Mouse (Mus musculus): ENCODE results near the gene Plekhg2. TPM values are rescaled to one million over a fixed set of nuclear protein-coding genes. Genes with fewer than 3 reads are reported as not detected.

The Plekhg2 gene
- polyA plus RNA-seq, 1 experiment, result 6.3 TPM

DNA sequence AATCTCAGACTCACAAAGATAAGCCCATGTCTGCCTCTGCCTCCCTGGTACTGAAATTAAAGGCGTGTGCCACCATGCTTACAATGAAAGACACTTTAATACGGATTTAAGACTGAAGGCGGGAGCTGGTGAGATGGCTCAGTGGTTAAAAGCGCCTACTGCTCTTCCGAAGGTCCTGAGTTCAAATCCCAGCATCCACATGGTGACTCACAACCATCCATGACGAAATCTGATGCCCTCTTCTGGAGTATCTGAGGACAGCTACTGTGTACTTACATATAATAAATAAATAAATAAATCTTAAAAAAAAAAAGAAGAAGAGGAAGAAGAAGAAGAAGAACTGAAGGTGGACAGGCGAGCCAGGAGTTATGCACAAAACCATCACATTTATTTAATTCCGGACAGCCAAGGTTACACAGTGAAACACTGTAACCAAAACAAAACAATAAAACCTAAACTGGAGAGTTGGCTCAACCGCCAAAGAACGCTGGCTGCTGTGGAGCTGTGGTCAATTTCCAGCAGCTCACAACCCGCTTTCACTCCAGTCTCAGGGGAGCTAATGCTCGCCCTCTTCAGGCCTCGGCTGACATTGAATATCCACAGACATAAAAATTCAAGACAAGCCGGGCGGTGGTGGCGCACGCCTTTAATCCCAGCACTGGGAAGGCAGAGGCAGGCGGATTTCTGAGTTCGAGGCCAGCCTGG, 33.0 kb downstream of the Plekhg2 start:
- peak in 1 of 2 experiments; percentile 48 for DNase-seq (ENCODE audit: extremely low spot score in 1 of 2, low spot score in 1 of 2)

DNA sequence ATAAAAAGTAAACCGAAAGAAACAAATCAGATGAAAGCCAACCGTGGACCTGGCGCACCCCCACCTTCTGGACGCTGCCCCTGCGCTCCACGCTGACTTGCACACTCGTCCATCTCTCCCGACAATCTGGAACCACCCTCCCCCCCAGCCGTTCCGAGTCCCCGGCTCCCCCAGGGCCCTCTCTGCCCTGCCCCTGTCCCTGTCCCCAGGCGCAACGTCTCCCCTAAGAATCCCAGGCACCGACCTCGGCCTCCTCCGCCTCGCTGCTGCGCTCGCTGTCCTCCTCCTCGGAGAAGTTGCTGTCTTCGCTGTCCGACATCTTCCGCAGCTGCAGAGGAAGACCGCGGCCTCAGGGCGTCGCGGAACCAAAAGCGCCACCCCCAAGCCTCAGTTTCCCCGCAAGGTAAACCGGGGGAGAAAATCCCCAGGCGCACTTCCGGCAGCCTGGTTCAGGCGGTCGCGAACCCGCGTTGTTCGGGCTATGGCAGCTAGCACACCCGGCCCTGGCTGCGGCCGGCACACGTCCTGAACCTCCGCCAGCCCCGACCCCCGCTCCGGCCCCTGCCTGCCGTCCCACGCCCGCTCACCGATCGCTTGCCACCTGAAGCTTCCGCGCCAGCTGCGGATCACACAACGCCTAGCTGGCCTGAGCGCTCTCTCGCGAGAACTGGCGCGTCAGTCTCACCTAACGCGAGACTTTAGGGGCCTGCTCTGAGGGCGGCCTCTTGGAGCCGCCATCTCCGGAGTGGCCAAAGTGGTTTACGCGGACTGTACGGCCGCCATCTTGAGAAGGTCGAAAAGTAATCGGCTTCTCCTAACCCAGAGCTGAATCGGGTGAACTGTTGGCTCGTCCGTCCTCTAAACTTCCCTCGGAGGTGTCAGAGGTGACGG, 34.0 kb downstream of the Plekhg2 start, which contains the start of gene Supt5:
Gene Supt5 (minus strand): TSS at position 639 of the 891 bp plus-strand sequence.
- peak; percentile 96 to 98 for DNase-seq (ENCODE audit: extremely low spot score in 1 of 2, low spot score in 1 of 2)

DNA sequence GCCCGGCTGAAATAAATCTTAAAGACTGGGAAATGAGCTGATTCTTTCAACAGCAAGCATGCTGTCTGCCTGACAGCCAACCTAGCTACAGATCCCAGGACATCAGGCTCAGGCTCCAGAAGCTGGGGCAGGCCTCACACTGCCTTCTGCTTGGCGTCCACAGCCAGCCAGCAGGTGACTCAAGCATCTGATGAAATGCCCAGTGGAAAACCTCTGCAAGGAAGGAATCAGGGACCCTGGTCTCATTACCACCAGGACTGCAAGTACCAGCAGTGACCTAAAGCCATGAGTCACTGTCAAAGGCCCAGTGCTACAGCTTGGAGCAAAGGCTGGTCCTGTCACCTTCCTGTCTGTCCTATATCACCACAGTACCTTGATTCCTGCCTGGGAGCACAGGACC, 36.9 kb downstream of the Plekhg2 start:
- DNase-seq (ENCODE audit: extremely low spot score in 1 of 2, low spot score in 1 of 2), result no peak

DNA sequence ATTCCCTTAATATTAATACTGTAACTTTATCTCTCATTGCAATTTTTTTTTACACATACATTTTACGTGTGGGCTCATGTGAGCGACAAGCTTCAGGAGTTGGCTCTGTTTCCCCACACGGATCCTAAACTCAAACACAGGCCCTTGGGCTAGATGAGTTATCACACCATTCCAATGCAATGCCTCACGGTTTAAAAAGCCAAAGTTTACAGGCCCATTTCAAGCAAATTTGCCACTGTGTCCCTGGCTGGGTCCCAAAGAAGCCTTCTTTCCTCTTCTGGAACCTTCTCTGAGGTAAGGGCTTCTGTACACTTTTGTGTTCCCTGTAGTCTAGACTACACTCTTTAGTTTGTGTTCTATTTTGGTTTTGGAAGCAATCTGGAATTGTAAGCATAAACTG, 37.9 kb downstream of the Plekhg2 start:
- no peak for DNase-seq (ENCODE audit: extremely low spot score in 1 of 2, low spot score in 1 of 2)

DNA sequence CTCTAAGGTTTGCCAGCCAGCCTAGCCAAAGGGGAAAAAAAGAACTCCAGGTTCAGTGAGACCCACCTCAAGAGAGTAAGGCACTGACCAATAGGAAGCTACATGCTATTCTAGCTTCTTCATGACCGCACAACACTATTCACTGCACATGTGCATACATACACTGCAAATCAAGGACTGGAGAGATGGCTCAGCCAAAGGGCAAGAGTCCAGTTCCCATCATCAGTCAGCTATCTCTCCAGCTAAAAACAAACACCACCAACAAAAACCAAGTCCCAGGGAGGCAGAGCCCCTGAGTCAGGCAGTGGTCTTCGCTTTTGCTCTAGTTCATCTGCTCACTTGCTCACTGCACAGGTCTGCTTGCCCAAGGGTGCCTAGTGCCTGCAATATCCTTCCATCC, 44.1 kb downstream of the Plekhg2 start:
- no peak for DNase-seq (ENCODE audit: extremely low spot score in 1 of 2, low spot score in 1 of 2)

DNA sequence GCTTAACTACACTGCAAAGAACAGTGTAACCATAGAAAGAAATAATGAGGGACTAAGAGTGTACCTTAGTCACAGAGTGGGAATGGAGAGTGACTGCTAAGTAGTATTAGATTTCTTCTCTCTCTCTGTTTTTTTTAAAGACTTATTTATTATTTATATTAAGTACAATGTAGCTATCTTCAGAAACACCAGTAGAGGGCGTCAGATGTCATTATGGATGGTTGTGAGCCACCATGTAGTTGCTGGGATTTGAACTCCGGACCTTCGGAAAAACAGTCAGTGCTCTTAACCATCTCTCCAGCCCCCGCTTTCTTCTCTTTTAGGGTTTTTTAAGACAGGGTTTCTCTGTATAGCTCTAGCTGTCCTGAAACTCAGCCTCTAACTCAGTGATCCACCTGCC, 45.9 kb downstream of the Plekhg2 start:
- no peak for DNase-seq (ENCODE audit: extremely low spot score in 1 of 2, low spot score in 1 of 2)

DNA sequence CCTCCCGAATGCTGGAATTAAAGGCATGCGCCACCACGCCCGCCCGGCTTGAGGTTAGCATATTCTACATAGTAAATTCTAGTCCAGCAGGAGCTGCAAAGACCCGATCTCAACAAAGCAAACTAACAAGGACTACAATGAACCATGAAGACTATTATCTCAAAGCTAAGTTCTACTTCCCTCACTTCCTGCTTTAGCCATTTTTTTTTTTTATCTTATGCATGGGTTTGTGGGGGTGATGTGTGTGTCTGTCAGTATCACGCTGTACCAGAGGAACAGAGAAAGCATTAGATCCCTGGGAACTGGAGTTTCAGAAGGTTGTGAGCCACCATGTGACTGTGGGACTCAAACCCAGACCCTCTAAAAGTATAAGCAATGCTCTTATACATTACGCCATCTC, 47.1 kb downstream of the Plekhg2 start:
- DNase-seq (ENCODE audit: extremely low spot score in 1 of 2, low spot score in 1 of 2), result no peak

DNA sequence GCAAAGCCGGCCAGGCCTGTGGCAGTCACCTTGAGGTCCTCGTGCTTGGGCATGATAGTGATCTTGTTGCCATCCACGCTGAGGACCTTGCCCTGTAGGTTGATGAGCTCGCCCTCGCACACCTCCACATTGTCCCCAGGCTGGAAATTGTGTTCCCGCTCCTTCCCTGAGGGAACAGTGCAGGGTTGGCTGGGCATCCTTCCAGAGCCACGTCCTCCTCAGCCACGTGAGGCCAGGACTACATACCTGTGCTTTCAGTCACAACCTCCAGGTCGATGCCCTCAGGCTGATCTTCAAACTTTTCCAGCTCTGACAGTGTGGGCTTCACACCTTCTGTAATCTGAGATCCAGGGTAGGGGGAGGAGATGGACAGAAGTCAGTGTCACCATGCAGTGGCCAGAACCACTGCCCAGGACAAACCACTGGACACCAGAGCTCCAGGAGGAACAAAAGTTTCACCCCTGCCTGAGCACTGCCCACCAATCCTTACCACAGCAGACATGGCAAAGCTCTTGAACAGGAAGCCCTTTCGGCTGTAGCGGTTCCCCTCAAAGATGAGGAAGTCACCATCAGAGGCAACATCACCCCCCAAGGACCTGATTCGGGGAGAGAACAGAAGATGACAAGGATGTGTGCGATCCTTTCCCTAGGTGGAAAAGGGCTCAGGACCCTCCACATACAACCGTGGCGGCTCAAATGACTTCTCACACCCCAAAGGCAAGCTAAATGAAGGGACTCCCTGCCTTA, 50.3 kb downstream of the Plekhg2 start:
- DNase-seq (ENCODE audit: extremely low spot score in 1 of 2, low spot score in 1 of 2), result no peak

DNA sequence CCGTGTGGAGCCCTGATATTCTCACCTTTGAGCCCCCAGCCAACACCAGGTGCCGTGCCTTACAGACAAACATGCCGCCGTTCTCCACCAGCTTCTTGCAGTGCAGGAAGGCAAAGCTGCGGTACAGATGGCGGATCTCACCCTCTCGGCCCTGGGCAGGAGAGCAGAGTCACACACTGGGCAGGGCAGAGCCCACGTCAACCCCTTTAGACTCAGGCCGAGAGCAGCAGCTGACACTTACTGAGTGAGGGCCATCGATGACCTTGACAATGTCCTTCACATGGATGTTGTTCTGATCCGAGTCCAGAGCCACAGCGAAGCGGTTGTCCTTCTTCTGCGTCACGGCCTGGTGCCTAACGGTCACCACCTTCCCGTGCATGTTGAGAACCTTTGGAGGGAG, 53.7 kb downstream of the Plekhg2 start:
- no peak for DNase-seq (ENCODE audit: extremely low spot score in 1 of 2, low spot score in 1 of 2)

DNA sequence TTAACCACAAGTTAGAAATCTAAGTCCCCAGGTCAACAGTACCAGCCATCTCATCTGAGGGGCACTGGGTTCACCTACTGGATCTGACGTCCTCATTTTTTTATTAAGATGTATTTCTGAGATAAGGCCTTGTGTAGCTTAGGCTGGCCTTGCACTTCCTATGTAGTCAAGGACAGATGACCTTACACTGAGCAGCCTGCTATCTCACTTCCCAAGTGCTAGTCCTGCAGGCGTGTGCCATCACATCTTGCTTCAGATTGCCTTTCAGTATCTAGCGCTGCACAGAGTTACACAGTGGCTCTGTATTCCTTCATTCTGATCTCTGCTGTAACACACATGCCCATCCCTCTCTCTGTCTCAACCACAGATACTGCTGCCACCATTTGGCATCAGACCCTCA, 54.4 kb downstream of the Plekhg2 start:
- no peak for DNase-seq (ENCODE audit: extremely low spot score in 1 of 2, low spot score in 1 of 2)

DNA sequence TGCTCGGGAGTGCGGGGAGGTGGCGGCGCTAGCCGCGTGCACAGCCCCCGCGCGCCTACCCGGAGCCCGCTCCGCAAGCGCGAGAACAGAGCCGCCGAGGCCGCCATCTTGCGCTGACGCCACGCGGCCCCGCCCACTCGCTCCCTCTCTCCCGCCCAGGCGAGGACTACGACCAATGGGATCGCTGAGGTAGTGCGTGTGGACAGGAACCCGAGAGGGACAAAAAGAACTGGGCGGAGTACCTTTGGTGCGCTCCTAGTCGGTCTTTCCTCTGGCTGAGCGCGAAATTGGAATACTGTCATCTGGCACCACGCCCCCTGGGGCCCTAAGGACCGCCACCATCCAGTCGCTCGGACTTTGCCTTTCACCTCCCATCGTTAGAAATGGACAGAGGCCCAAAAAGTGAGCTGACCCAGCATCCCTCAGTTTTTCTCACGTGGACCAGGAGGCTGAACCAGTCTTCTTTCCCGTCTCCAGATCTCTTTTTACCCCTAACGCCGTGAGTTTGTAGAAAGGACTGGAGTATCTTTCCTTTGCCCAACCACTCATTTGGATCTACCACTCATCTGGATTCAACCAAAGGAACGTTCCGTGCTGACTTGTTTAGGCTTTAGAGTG, 60.4 kb downstream of the Plekhg2 start, which contains the start of gene Timm50:
Gene Timm50 (minus strand): TSS at position 147 of the 618 bp plus-strand sequence.
- DNase-seq (ENCODE audit: extremely low spot score in 1 of 2, low spot score in 1 of 2), result peak; percentile 97 to 99

DNA sequence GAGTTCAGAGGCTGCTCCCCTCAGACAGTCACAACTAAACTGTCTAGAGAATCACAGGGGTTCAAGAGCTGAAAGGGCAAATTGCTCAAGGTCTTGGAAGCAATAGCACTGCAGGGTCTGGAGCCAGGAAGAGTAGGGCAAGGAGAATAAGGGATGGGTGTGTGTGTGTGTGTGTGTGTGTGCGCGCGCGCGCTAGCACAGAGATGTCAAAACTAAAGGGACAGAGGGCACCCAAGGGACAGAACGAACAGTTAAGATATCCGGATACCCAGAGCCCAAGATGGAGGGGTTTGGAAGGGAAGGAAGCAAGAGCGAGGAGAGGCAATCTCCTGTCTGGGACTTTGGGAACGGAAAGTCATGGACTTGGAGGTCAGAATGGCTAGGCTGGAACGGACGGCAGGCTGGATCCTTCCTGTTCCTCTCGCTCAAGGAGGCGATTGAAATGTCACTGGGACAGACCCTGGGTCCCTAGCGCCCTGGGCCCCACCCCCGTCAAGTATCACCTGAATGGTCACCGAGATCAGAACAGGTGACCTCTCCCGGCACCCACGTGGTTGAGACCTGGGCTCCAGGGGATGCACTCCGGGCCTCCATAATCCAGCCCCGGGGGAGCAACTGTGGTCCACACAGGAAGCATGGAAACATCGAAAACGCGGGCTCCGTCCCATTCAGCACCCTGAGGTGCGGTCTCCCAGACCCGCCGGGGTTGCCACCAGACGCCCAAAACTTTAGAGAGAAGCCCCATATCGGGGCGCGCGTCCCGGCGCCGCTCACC, 61.1 kb downstream of the Plekhg2 start:
- peak in 1 of 2 experiments; percentile 11 for DNase-seq (ENCODE audit: extremely low spot score in 1 of 2, low spot score in 1 of 2)

DNA sequence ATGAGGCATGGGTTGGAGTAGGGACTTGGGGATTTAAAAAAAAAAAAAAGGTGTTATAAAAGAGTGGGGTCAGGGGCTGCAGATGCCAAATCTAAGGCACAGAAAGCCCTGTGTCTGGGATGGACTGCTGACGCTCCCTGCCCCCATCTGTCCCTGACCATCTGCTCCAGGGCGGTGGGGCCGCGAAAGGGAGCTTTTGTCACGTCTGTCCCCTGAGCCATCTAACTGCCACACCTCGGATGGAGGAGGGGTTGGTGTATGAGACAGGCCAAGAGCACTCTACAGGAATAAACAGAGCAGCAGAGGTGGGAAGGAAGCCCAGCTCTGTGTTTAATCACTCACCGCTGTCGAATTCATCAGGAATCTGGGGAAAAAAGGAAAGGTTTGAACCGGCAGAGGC, 62.7 kb downstream of the Plekhg2 start:
- no peak for DNase-seq (ENCODE audit: extremely low spot score in 1 of 2, low spot score in 1 of 2)

Other genes starting within 250 kb of the Plekhg2 start
- 0.02 TPM in 1 of 2 replicates, not detected in the other for gene 9530053A07Rik, start 243.1 kb downstream of the Plekhg2 start, polyA plus RNA-seq (2012; rRNA removed)
- gene Fbl, start 202.9 kb downstream of the Plekhg2 start, polyA plus RNA-seq (2012; rRNA removed), result 90.7 and 99.6 TPM in 2 replicates
- gene Dyrk1b, start 193.1 kb downstream of the Plekhg2 start, polyA plus RNA-seq (2012; rRNA removed), result 34.0 and 36.2 TPM in 2 replicates
- gene Eid2, start 104.7 kb downstream of the Plekhg2 start, polyA plus RNA-seq (2012; rRNA removed), result 56.5 and 57.0 TPM in 2 replicates
- gene Eid2b, start 94.9 kb downstream of the Plekhg2 start, polyA plus RNA-seq (2012; rRNA removed), result 29.7 and 32.9 TPM in 2 replicates
- gene Selenov, start 81.4 kb downstream of the Plekhg2 start, polyA plus RNA-seq (2012; rRNA removed), result 1.7 and 1.8 TPM in 2 replicates
- gene Dll3, start 70.4 kb downstream of the Plekhg2 start, polyA plus RNA-seq (2012; rRNA removed), result 2.0 and 2.6 TPM in 2 replicates
- 53.0 and 58.6 TPM in 2 replicates for gene Timm50, start 60.5 kb downstream of the Plekhg2 start, polyA plus RNA-seq (2012; rRNA removed)
- 114 and 117 TPM in 2 replicates for gene Supt5, start 33.9 kb downstream of the Plekhg2 start, polyA plus RNA-seq (2012; rRNA removed)
- 618 and 661 TPM in 2 replicates for gene Rps16, start 21.9 kb downstream of the Plekhg2 start, polyA plus RNA-seq (2012; rRNA removed)
- 3.1 and 3.9 TPM in 2 replicates for gene Zfp36, start 7.7 kb upstream of the Plekhg2 start, polyA plus RNA-seq (2012; rRNA removed)
- gene Med29, start 20.1 kb upstream of the Plekhg2 start, polyA plus RNA-seq (2012; rRNA removed), result 32.8 and 39.2 TPM in 2 replicates
- 149 and 182 TPM in 2 replicates for gene Paf1, start 20.4 kb upstream of the Plekhg2 start, polyA plus RNA-seq (2012; rRNA removed)
- gene Gmfg, start 64.8 kb upstream of the Plekhg2 start, polyA plus RNA-seq (2012; rRNA removed), result 4.0 and 5.2 TPM in 2 replicates
- 39.9 and 40.4 TPM in 2 replicates for gene Lrfn1, start 79.4 kb upstream of the Plekhg2 start, polyA plus RNA-seq (2012; rRNA removed)
- not detected in 2 replicates for gene Ifnl2, start 137.9 kb upstream of the Plekhg2 start, polyA plus RNA-seq (2012; rRNA removed)
- gene Ifnl3, start 150.2 kb upstream of the Plekhg2 start, polyA plus RNA-seq (2012; rRNA removed), result not detected in 2 replicates
- gene Sycn, start 168.3 kb upstream of the Plekhg2 start, polyA plus RNA-seq (2012; rRNA removed), result 0.40 TPM in 1 of 2 replicates, not detected in the other
- 1.1 and 2.1 TPM in 2 replicates for gene Nccrp1, start 174.7 kb upstream of the Plekhg2 start, polyA plus RNA-seq (2012; rRNA removed)
- 62.4 and 66.9 TPM in 2 replicates for gene Samd4b, start 225.5 kb upstream of the Plekhg2 start, polyA plus RNA-seq (2012; rRNA removed)
- gene Pak4, start 225.6 kb upstream of the Plekhg2 start, polyA plus RNA-seq (2012; rRNA removed), result 8.7 and 8.8 TPM in 2 replicates

Data from frontal cortex, adult 2 months (tissue).